ENCODE assay signal across 20 mouse cellular contexts in the genomic region with DNA sequence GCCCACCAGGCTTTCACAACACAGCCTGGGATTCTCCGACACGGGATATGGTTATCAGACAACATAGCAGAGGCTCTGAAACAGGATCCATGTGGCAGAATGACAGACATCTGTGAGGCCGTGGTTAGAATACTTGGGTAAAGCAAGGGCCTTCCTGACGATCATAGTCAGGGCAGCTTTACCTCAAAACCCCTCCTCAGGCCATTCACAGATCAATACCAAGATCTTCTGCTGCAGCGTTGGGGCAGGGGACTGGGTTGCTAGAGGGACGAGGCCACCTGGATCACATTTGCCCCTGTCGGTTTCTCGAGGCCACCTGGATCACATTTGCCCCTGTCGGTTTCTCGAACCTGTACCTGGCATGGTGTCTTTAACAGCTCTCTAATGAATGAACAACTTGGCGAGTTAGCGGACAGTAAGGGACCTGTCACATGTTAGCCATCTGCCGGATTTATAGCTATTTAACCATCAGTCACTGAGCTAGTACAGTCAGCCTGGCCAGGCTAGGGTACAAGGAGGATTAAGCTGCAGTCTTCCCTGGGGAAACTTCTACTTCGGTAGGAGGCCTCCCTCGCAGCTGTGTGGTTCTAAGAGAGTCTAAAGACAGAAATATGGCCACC.
DNase-seq lines count a peak whose midpoint lies in the region; ATAC-seq and TF ChIP-seq lines count a peak whose summit lies in the region.
"Had no signal": no experiment of that assay in that cellular context is flagged by ENCODE, and none has a peak within 500 bp of the region (broad histone marks: within the 10 kb centered on the region; RNA-seq: fewer than 3 reads in every experiment).

No protein-coding gene starts in this region.

- no peak overlapping the region for H3K9ac ChIP-seq in hindbrain, postnatal 0 days (replicated peaks; ENCODE audit: low read length)
- H3K9ac ChIP-seq in hindbrain, embryonic 13.5 days: no peak overlapping the region
- no peak overlapping the region for H3K9ac ChIP-seq in embryonic facial prominence, embryonic 13.5 days
- no peak overlapping the region for H3K9ac ChIP-seq in limb, embryonic 14.5 days (ENCODE audit: low read depth, low read length, severe bottlenecking)
- no peak overlapping the region for H3K9ac ChIP-seq in intestine, embryonic 15.5 days
- H3K9ac ChIP-seq: forebrain, embryonic 13.5 days; hindbrain, embryonic 14.5 days; liver, embryonic 14.5 days had no signal

- TF ChIP-seq POLR2A in limb, embryonic 14.5 days (IDR thresholded peaks at IDR 0.05; ENCODE audit: borderline replicate concordance, extremely low read depth, insufficient read depth, insufficient read length): no peak

- DNase-seq in cerebellum, postnatal 10 days: peak; percentile 37 to 48
- DNase-seq in cerebellum, adult 9-11 months: no peak
- DNase-seq in hindbrain, postnatal 0 days (ENCODE audit: low spot score): peak; percentile 37
- peak; percentile 64 for DNase-seq in limb, embryonic 14.5 days (ENCODE audit: low spot score)
- DNase-seq in layer of hippocampus, postnatal 14 days (ENCODE audit: low spot score in 2 of 2): no peak
- DNase-seq: adrenal gland, postnatal 36 days; cerebellum, postnatal 25 days; kidney, adult 8-10 months; kidney, postnatal 4 days; retina, postnatal 1 day; right cerebral cortex, postnatal 4 days had no signal

- no peak overlapping the region for H3K27ac ChIP-seq in hindbrain, postnatal 0 days
- H3K27ac ChIP-seq in hindbrain, embryonic 13.5 days: no peak overlapping the region
- peak overlapping the region; percentile 74 for H3K27ac ChIP-seq in embryonic facial prominence, embryonic 13.5 days
- no peak overlapping the region for H3K27ac ChIP-seq in limb, embryonic 14.5 days (replicated peaks; ENCODE audit: low read depth, low read length)
- no peak overlapping the region for H3K27ac ChIP-seq in intestine, embryonic 15.5 days
- H3K27ac ChIP-seq: forebrain, embryonic 13.5 days; hindbrain, embryonic 14.5 days; liver, embryonic 14.5 days had no signal

- H3K27me3 ChIP-seq in hindbrain, postnatal 0 days (ENCODE audit: insufficient read depth, low read length): no peaks in the 10 kb centered on the region
- no peaks in the 10 kb centered on the region for H3K27me3 ChIP-seq in hindbrain, embryonic 13.5 days
- H3K27me3 ChIP-seq in embryonic facial prominence, embryonic 13.5 days: peaks cover 7% of the 10 kb centered on the region; the same call in 1 of the 2 replicates
- H3K27me3 ChIP-seq in limb, embryonic 14.5 days (ENCODE audit: control insufficient read depth, insufficient read depth, low read length): no peaks in the 10 kb centered on the region
- no peaks in the 10 kb centered on the region for H3K27me3 ChIP-seq in intestine, embryonic 15.5 days (replicated peaks)
- H3K27me3 ChIP-seq: forebrain, embryonic 13.5 days had no signal

- TF ChIP-seq CTCF in hindbrain, postnatal 0 days (IDR thresholded peaks at IDR 0.05; ENCODE audit: low read depth): no peak

- H3K4me3 ChIP-seq in hindbrain, postnatal 0 days (ENCODE audit: low read length): no peak overlapping the region
- no peak overlapping the region for H3K4me3 ChIP-seq in hindbrain, embryonic 13.5 days
- no peak overlapping the region for H3K4me3 ChIP-seq in embryonic facial prominence, embryonic 13.5 days
- H3K4me3 ChIP-seq in limb, embryonic 14.5 days (replicated peaks; ENCODE audit: low read length): no peak overlapping the region
- no peak overlapping the region for H3K4me3 ChIP-seq in intestine, embryonic 15.5 days (replicated peaks)
- H3K4me3 ChIP-seq: forebrain, embryonic 13.5 days; myocyte had no signal

- no peaks in the 10 kb centered on the region for H3K9me3 ChIP-seq in hindbrain, postnatal 0 days (ENCODE audit: low read length)
- H3K9me3 ChIP-seq in hindbrain, embryonic 13.5 days: no peaks in the 10 kb centered on the region
- no peaks in the 10 kb centered on the region for H3K9me3 ChIP-seq in embryonic facial prominence, embryonic 13.5 days
- H3K9me3 ChIP-seq in limb, embryonic 14.5 days (ENCODE audit: control insufficient read depth, low read length): no peaks in the 10 kb centered on the region
- H3K9me3 ChIP-seq in intestine, embryonic 15.5 days: no peaks in the 10 kb centered on the region
- H3K9me3 ChIP-seq: forebrain, embryonic 13.5 days; G1E had no signal

- ATAC-seq in hindbrain, postnatal 0 days: peak; percentile 63; the same call in 1 of the 2 replicates
- ATAC-seq in hindbrain, embryonic 13.5 days (ENCODE audit: low FRiP score): no peak
- no peak for ATAC-seq in embryonic facial prominence, embryonic 13.5 days (ENCODE audit: insufficient number of reproducible peaks, insufficient read depth, low FRiP score, low TSS enrichment, low read depth)
- ATAC-seq in limb, embryonic 14.5 days (ENCODE audit: low FRiP score, low read depth): no peak
- no peak for ATAC-seq in intestine, embryonic 15.5 days
- ATAC-seq: CD4-positive, CD25-positive, alpha-beta regulatory T cell, adult 4 months; forebrain, embryonic 13.5 days had no signal

- H3K36me3 ChIP-seq in hindbrain, postnatal 0 days (ENCODE audit: insufficient read depth, low read length): no peaks in the 10 kb centered on the region
- no peaks in the 10 kb centered on the region for H3K36me3 ChIP-seq in hindbrain, embryonic 13.5 days
- no peaks in the 10 kb centered on the region for H3K36me3 ChIP-seq in embryonic facial prominence, embryonic 13.5 days
- no peaks in the 10 kb centered on the region for H3K36me3 ChIP-seq in limb, embryonic 14.5 days (ENCODE audit: control insufficient read depth, insufficient read depth, low read length)
- H3K36me3 ChIP-seq in intestine, embryonic 15.5 days: no peaks in the 10 kb centered on the region
- H3K36me3 ChIP-seq: G1E had no signal

- H3K4me2 ChIP-seq in hindbrain, postnatal 0 days (ENCODE audit: low read depth, low read length): no peak overlapping the region
- no peak overlapping the region for H3K4me2 ChIP-seq in hindbrain, embryonic 13.5 days
- peak overlapping the region; percentile 33 for H3K4me2 ChIP-seq in embryonic facial prominence, embryonic 13.5 days
- H3K4me2 ChIP-seq in limb, embryonic 14.5 days (replicated peaks; ENCODE audit: low read depth, low read length, severe bottlenecking): no peak overlapping the region
- H3K4me2 ChIP-seq in intestine, embryonic 15.5 days (replicated peaks): no peak overlapping the region
- H3K4me2 ChIP-seq: forebrain, embryonic 13.5 days; hindbrain, embryonic 14.5 days had no signal

- 63% methylated on average over 15 of the region's 15 CpGs for WGBS in hindbrain, postnatal 0 days
- 75% methylated on average over 15 of the region's 15 CpGs for WGBS in hindbrain, embryonic 13.5 days
- 24% methylated on average over 15 of the region's 15 CpGs for WGBS in embryonic facial prominence, embryonic 13.5 days
- 23% methylated on average over 15 of the region's 15 CpGs for WGBS in limb, embryonic 14.5 days
- 76% methylated on average over 15 of the region's 15 CpGs for WGBS in intestine, embryonic 15.5 days

- peaks cover 2% of the 10 kb centered on the region; the same call in 1 of the 2 replicates for H3K4me1 ChIP-seq in hindbrain, postnatal 0 days (ENCODE audit: insufficient read depth, low read length)
- peaks cover 26% of the 10 kb centered on the region for H3K4me1 ChIP-seq in hindbrain, embryonic 13.5 days (replicated peaks)
- peaks cover 43% of the 10 kb centered on the region for H3K4me1 ChIP-seq in embryonic facial prominence, embryonic 13.5 days
- peaks cover 22% of the 10 kb centered on the region for H3K4me1 ChIP-seq in limb, embryonic 14.5 days (ENCODE audit: control insufficient read depth, insufficient read depth, low read length)
- H3K4me1 ChIP-seq in intestine, embryonic 15.5 days (replicated peaks): peaks cover 11% of the 10 kb centered on the region

Comparison
In these comparisons a context has a peak if more than half of its experiments do, and no peak if none do; other contexts are left out.
1. DNase-seq: peak in cerebellum, postnatal 10 days (2 of 2), hindbrain, postnatal 0 days (single experiment) and limb, embryonic 14.5 days (single experiment); none in cerebellum, adult 9-11 months (single experiment) and layer of hippocampus, postnatal 14 days (0 of 2).